Mouse (Mus musculus): ENCODE measurements around the gene Lrrc29.

Lrrc29 gene

DNA sequence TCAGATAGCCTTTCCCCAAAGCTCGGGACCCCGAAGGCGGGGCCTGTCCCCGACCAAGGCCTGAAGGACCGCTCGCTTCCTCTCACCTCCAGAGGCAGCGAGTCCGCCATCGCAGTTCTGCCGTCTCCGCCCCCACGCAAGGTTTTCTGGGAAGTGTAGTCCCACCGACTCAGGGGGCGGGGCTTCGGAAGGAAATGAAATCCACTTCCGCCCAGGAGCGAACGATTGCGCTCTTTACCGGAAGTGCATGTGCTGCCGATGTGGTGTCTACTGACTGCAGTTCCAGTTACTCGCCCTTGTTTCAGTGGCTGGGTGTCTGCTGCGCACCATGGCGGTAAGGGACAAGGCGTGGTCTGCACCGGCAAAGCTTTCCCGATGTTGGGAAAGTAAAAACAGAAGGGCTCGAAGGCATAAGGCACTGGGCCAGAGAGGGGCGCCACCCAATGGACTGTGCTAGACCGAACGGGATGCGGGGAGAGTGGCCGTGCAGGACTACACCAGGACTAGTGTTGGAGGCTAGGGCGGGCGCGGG lies at the start of gene Lrrc29, which contains the start of gene Tmem208:
Lrrc29 (minus strand) TSS at position 138 of the 532 bp plus-strand sequence.
Tmem208 (plus strand) TSS at position 214 of the 532 bp plus-strand sequence.
- DNase-seq (ENCODE audit: low read depth, low spot score): peak; percentile 99

DNA sequence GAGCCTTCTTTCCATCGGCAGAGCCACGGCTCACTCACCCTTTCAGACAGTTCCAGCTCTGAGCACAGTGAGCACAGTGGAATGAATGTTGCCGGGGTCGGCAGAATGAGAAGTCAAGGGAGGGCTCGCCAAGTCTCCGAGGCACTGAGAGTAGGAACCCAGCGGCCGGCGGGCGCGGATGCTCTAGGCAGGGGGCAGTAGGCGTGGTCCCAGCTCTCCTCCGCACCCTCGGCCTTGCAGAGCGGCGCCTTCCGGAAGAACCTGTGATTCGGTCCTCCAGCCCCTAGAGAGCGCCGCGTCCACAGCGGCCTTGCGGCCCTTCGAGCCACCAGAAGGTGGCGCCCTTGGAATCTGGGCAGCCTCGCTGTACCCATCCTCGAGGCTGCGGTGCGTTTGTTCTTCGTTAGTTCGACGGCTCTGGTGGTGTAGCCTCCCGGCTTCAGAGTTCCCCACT lies 48.5 kb upstream of the Lrrc29 start:
- peak; percentile 96 for DNase-seq (ENCODE audit: low read depth, low spot score)

DNA sequence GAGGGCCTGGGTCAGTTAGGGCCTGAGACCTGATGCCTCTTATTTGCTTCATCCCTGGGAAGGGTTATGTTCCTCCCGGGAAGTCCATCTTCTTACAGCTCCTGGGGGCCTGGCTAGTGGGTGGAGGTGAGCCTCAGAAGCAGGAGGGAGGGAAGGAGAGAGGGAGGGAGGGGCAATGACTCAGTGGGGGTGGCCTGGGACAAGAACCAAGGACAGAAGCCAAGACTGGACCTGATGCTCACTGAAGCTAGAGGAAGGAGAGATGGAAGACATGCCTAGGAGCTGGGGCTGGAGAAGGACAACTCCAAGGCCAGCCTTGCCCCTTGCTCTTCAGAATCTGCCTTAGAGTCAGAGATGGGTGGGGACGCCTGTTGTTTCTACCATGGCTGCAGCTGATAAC lies 47.0 kb upstream of the Lrrc29 start, which contains the start of gene Plekhg4:
Plekhg4 (plus strand) TSS at position 243 of the 400 bp plus-strand sequence.
- DNase-seq (ENCODE audit: low read depth, low spot score): no peak

DNA sequence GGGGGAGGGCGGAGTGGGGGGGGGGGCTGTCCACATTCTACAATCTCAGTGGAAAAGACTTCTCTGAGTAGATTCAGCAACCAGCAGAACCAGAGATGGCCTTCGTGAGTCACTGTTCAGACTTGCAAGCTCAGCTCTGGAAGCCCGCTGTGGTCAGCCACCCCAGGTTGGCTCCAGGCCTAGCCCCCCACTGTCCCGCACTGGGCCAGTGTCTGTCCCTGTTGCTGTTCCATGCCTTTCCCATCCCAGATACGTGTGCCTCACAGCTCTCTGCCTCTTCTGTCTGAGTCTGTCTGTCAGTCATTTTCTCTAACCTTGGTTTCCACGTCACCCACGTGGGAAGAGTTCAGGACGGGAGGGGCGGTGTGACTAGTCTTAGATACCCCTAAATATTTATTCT lies 46.4 kb upstream of the Lrrc29 start:
- no peak for DNase-seq (ENCODE audit: low read depth, low spot score)

DNA sequence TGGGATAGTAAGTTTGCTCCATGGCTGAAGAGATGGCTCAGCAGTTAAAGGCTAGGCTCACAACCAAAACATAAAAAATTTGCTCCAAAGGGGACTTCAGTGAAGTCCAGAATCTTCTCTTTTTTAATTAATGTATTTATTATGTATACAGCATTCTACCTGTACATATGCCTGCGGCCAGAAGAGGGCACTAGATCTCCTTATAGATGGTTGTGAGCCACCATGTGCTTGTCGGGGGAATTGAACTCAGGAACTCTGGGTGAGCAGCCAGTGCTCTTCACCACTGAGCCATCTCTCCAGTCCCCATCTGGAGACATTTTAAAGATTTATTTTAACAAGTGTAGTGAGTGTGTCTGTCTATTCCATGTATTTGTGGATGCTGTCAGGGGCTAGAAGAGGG lies 41.0 kb upstream of the Lrrc29 start:
- DNase-seq (ENCODE audit: low read depth, low spot score): peak; percentile 67

DNA sequence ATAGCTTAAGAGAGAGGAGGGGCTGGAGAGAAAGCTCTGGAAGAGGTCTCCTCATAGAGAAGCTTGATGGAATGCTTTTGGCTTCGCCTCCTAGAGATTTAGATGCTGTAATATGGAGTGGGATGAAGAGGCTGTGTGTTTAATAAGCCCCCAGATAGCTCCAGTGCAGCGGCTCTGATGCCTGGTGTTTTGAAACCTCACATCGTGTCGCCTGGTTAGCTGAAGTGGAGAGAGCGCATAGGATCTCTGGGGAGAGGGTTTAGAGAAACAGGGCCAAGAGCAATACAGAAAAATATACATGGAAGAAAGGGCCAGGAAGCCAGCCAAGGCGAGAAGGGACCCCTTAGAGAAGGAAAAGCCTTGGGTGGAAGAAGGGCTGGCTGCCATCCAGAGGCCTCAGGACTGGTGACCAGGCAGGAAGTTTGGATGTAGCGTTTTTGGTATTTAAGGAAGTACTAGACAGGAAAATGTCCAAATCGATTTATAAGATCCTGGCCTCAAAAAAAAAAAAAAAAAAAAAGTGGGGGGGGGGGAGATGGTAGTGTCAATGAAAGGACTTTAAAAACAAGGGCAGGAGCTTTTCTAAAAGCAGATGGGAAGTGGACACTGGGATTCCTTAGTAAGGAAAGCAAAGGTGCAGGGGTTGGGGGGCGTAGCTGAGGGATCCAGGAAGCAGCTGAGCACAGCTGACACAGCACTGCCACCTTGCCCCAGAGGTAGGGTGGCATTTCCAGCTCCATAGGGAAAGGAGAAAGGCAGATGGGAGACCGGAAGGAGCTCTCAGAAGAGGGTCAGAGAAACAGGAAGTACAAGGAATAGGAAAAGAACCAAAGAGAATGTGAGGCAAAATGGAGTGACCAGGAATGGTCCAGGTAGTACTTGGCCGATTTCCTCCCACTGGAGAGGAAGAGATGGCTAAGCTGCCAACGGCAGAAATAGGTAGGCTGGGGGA lies 35.9 kb upstream of the Lrrc29 start:
- DNase-seq (ENCODE audit: low read depth, low spot score): no peak

DNA sequence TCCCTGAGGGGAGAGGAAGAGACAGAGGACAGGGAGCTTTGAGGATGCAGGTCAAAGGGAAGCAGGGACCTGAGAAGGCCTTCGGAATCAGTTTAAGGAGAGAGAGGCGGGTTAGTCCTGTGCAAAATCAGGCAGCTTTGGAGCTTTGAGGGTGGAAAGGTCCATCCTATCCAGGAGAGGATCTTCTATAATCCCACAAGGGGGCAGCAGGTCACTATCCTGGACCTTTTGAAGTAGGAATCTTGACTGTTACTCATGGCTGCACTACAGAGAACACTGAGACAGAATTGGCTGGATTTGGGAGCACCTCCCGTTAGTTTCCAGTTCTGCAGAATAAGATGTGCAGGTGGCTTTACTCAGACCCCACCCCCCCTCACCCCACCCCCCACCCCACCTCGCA lies 33.6 kb upstream of the Lrrc29 start:
- peak; percentile 55 for DNase-seq (ENCODE audit: low read depth, low spot score)

DNA sequence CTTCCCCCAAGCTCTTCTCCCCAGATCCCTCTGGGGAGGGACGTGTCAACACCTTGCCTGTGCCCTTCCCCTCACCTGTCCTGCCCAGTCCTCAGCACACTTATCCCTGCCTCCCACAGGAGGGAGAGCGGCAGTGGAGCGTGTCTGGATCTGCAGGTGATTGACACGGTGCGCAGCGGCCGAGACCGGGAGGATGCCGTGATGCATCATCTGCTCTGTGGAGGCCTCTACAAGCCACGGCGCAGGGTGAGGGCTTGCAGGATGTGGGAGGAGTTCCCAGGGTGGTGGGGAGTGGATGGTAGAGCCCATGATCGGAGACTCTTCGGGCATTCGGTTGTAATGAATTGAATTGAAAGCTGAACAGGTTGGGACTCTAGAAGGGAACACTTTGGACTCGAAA lies 33.1 kb upstream of the Lrrc29 start:
- no peak for DNase-seq (ENCODE audit: low read depth, low spot score)

DNA sequence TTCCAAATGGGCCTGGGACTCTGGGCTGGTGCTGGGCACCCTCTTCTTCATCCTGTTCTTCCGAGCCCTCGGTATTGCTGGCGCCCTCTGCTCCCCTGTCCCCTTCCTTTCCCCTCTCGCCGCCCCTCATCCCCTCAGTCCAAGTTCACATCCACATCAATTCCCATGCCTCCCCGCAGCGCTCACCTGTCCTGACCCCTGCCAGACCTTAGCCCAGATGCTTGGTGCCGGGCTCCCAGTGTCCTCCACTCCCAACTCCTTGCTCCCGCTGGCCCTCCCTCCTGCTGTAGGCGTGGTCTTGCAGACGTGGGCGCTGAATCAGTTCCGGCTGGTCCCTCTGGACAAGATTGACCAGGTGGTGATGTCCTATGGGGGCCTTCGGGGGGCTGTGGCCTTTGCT lies 30.6 kb upstream of the Lrrc29 start:
- DNase-seq (ENCODE audit: low read depth, low spot score): no peak

DNA sequence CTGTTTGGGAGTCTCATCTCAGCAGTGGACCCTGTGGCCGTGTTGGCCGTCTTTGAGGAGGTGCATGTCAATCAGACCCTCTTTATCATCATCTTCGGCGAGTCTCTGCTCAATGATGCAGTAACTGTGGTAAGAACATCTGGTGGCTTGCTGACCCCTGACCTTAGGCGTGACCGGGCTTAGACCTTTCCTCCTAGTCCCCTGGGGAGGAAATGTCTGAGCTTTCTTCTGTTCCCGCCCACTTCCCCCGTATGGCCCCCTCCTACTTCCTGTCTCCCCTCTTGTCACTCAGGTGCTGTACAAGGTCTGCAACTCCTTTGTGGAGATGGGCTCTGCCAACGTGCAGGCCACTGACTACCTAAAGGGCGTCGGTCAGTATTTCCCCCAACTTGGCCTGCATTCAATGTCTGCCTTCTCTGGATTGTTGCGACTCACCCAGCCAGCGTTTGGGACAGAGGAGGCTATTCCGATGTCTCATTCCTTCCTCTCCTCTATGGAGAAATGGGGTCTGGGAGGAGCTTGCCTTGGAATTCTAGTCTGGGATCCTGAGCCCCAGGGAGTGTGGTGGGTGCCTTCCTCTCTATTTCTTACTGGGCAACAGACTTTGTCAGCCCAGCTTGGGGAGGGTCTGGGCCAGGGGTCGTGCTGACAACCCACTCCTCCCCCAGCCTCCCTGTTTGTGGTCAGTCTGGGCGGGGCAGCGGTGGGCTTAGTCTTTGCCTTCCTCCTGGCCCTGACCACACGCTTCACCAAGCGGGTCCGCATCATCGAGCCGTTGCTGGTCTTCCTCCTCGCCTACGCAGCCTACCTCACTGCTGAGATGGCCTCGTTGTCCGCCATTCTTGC lies 29.3 kb upstream of the Lrrc29 start:
- DNase-seq (ENCODE audit: low read depth, low spot score): peak; percentile 53

DNA sequence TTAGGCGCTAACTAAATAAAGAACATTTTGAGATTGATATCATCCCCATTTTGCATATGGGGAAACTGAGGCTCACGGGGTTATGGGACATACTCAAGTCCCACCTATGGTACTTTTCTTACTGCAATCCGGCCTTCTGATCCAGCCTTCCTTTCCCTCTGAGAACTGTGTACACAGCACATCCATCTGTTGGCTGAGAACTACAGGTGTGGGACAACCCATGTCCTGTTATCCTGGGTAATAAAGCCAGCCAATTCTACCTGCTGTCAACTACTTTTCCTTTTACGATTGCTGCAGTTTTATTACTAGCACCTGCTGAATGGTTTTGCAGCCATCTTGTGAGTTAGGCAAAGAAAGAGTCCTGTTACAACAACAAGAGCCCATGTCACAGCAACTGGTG lies 28.5 kb upstream of the Lrrc29 start:
- no peak for DNase-seq (ENCODE audit: low read depth, low spot score)

DNA sequence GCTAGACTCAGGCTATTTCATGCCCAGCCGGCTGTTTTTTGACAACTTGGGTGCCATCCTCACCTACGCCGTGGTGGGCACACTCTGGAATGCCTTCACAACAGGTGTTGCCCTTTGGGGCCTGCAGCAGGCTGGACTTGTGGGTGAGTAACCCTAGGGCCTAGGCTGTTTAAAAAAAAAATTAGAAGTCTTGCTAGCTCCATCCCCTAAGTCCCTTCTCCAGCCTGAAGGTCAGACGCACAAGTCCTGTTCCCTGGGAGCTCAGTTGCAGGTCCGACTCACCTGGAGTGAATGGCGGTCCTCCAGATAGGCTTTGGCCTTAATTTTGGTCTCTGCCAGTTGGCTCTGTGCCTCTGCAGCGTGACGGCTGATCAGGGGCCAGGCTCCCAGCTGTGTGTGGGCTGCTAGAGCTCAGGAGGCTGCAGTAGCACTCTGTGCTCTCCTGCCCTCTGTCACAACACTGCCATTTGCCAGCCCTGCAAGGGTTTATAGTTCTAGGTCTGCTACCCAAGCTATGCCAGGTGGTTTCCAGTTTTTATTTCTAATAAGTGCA lies 27.6 kb upstream of the Lrrc29 start:
- no peak for DNase-seq (ENCODE audit: low read depth, low spot score)

DNA sequence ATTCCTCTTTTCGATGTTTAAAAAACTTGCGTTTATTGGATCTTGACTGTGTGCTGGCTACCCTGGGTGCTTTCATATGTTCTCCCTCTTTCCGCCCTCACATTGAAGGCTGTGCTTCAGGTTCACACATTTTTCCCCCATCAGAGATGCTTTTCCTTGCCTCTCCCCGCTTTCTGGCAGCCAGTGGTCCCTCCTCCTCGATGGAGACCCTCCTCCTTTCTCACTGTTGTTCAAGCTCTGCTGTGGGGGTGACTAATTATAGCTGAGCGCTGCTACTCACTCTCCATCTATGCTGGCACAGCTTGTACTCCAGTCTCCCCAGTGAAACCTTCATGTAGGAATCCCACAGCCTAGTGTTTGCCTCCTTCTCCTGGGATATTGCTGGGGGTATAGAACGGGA lies 24.1 kb upstream of the Lrrc29 start:
- no peak for DNase-seq (ENCODE audit: low read depth, low spot score)

DNA sequence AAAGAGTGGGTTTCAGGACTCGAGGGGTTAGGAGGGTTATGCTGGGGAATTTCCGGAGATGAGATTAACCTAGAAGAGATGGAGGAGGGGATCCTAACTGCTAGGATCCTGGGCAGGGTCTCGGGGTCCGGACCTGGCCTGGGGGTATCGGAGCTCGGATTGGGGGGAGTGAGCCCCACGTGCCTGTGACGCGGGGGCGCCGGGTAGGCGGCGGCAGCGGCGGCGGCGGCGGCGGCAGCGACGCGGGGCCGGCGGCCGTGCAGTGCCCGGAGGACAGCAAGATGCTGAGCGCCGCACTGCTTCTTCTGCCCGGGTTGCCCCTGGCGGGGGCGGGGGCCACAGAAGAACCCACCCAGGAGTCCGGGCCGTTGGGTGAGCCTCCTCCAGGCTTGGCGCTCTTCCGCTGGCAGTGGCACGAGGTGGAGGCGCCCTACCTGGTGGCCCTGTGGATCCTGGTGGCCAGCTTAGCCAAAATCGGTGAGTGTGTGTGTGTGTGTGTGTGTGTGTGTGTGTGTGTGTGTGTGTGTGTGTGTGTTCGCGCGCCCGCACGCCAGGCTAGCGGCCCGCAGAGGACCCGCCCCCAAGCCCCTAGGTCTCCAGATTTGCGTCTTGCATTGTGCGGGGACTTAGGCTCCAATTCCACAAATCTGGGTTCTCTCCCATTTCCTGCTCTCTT lies 23.2 kb upstream of the Lrrc29 start:
- peak; percentile 38 for DNase-seq (ENCODE audit: low read depth, low spot score)

DNA sequence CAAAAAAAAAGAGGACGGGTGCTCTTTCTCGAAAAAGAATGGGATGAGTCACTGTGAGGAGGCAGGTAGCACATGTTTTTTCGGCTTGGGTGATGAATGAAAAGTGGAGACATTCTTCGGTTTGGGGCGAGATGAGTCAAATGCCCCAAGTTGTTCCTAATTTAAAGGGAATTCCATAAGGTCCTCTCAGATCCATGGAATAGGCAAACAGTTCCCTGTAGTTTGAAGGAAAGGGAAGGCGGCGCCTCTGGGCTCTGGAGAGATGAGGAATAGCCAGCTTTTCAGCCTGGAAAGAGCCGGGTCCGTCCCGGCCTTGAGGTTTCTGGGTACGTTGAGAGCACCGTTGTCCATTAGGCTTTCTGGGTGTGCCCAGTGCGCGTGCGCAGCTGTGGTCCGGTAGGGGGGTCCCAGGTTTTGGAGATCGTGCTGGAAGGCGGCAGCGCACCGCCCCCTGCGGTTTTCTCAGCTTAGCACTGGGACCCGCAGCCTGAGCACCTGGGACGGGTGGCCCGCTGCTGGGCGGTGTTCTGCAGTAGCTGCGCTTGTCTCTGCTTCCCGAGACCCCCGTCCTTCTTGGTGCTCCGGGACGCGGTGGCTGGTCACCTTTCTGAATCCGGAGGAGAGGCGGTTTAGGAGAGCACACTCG lies 22.5 kb upstream of the Lrrc29 start, which contains the start of gene Slc9a5:
Slc9a5 (plus strand) TSS at position 394 of the 646 bp plus-strand sequence.
- peak; percentile 63 for DNase-seq (ENCODE audit: low read depth, low spot score)

DNA sequence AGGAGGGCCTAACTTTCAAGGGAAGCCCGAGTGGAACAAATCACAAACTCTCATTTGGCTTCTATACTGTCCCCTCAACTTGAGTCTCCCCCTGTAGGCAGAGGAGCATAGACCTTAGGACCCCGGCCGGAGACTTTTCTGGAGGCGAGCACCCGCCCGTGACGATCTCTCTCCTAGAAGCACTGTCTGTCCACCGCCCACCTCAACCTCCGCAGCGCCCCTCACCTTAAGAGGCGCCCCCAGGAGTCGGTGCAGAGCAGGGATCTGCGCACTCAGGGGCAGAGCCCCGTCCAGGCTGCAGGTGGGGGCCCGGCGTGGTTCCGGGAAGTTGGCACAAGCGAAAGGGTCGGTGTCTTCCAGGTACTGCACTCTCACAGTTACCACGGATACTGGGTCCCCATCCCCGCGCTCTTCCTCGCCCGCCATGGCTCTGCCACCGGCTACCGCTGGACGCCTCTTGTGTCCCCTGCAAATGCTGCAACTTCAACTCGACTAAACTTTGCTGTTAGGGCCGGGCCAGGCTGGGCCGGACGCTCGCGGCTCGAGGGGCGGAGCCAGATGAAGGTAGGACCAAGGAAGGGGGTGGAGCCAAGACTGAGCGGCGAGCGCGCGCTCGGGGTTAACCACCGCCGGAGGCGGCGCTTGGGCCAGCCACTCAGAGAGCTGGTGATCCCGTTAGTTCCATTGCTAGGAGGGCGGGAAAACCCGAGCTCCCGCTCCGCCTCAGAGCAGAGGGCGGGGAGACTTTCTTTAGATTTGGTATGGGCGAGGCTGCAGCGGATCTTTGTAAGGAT lies 21.5 kb upstream of the Lrrc29 start, which contains the start of gene Fhod1:
Fhod1 (minus strand) TSS at position 526 of the 794 bp plus-strand sequence.
- DNase-seq (ENCODE audit: low read depth, low spot score): peak; percentile 99

DNA sequence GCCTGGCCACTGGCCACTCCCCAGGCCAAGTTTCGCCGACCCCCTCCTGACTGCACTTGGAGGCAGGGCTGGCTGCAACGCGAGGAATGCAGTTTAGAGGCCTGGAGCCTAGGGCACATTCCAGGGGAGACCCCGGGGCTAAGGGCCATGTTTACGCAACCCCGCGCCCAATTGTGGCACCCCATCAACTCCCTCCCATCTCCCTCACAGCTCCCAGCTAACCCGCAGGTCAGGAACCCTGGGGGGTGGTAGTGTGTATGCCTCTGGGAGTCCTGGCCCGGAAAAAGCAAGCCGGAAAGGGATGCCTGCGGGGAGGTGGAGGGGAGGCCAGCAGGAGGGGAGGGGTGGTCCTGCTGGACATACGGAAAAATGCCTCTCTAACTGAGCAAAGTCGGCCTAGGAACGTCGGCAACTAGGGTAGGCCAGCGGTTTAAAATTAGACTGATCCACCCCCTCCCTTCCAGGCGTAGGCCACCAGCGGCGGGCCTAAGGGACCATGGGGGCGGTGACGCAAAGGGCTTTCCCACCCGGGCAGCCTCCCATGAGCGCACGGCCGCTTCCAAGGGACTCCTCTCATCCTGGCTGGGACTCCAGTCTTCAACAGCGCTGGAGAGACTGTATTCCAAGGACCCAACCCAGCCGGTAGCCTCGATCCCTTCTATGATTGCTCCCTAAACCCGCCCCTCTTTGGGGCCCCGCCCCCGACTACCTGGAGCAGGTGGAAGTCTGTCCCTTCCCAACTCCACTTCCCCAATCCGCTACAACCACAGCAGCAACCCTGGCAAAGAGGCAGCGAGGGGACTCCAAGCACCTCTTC lies 20.7 kb upstream of the Lrrc29 start:
- DNase-seq (ENCODE audit: low read depth, low spot score): peak; percentile 70

All from ZHBTc4 (cell line).